Mouse (Mus musculus) heart, postnatal 0 days (tissue): ENCODE measurements around the gene Fut8. TPM values are rescaled to one million over a fixed set of nuclear protein-coding genes. Genes with fewer than 3 reads are reported as not detected.
A peak's percentile ranks its signal among the peaks of the same experiment; 100 is the strongest.

Experiments
- ATAC-seq: fragments of 200-750 bp; cut with Nextera tagmentation; 2 replicates; pipeline ENCODE4 v1.8.0; 2017; ENCODE audit warnings: low read depth, moderate number of reproducible peaks, moderate library complexity; ENCODE audit not compliant: insufficient read depth
- DNase-seq: peaks from one replicate; pipeline ENCODE4 v3.0.0-alpha.2; 2016; ENCODE audit warnings: low spot score
- H3K27ac ChIP-seq: fragments of 300-500 bp; sonication (generic); 2 replicates; pipeline ENCODE4 v1.5.1; 2014; ENCODE audit warnings: low read depth, mild to moderate bottlenecking
- H3K27me3 ChIP-seq: fragments of 300-500 bp; sonication (generic); 2 replicates; pipeline ENCODE4 v1.6.1; 2014; ENCODE audit warnings: low read length, mixed read lengths; ENCODE audit not compliant: control insufficient read depth, insufficient read depth
- H3K36me3 ChIP-seq: fragments of 300-500 bp; sonication (generic); replicated peaks from 2 replicates; pipeline ENCODE4 v1.6.1; 2014; ENCODE audit warnings: low read length, mixed read lengths; ENCODE audit not compliant: control insufficient read depth, insufficient read depth
- H3K4me1 ChIP-seq: fragments of 300-500 bp; sonication (generic); 2 replicates; pipeline ENCODE4 v1.6.1; 2014; ENCODE audit warnings: antibody characterized with exemption; ENCODE audit not compliant: control insufficient read depth, insufficient read depth
- H3K4me2 ChIP-seq: fragments of 300-500 bp; sonication (generic); 2 replicates; pipeline ENCODE4 v1.6.1; 2014; ENCODE audit warnings: low read depth, mild to moderate bottlenecking, low read length, moderate library complexity
- H3K4me3 ChIP-seq: fragments of 300-500 bp; sonication (generic); 2 replicates; pipeline ENCODE4 v1.5.1; 2014; ENCODE audit warnings: low read depth, low read length
- H3K9ac ChIP-seq: fragments of 300-500 bp; sonication (generic); replicated peaks from 2 replicates; pipeline ENCODE4 v1.6.1; 2014; ENCODE audit warnings: low read depth, low read length, mixed read lengths
- H3K9me3 ChIP-seq: fragments of 300-500 bp; sonication (generic); replicated peaks from 2 replicates; pipeline ENCODE4 v1.6.1; 2016; ENCODE audit warnings: low read length; ENCODE audit not compliant: control insufficient read depth
- CTCF ChIP-seq: IDR thresholded peaks from 2 replicates; pipeline ENCODE4 v1.5.1; 2016; ENCODE audit warnings: antibody characterized with exemption, control low read depth, low read depth
- EP300 ChIP-seq: IDR thresholded peaks from 2 replicates; pipeline ENCODE4 v1.6.1; 2016; ENCODE audit warnings: antibody characterized with exemption, low read depth
- WGBS: fragments of 180-500 bp; shearing (Covaris S2); extraction: QIAGEN DNeasy Blood & Tissue Kit; methylation state at CpG from one replicate; pipeline ENCODE4 v1.1.7; 2014; 5-methylcytosine and 5-hydroxymethylcytosine counted together
- polyA plus RNA-seq: library from polyadenylated mRNA; unstranded; fragments of >200 nt; fragmentation: Nextera tagmentation; extraction: Ambion mirVana; gene quantifications from 2 replicates; pipeline ENCODE4 v1.2.1, GENCODE M21; 2015
- total RNA-seq: library from RNA; depleted of rRNA; stranded (reverse); fragments of >200 nt; gene quantifications from 2 replicates; pipeline ENCODE4 v1.2.3, GENCODE M21; 2014; ENCODE audit warnings: low replicate concordance

Fut8 gene
- total and polyA plus RNA-seq, 2 experiments from 2014 or later: 11.1 to 20.2 TPM

DNA sequence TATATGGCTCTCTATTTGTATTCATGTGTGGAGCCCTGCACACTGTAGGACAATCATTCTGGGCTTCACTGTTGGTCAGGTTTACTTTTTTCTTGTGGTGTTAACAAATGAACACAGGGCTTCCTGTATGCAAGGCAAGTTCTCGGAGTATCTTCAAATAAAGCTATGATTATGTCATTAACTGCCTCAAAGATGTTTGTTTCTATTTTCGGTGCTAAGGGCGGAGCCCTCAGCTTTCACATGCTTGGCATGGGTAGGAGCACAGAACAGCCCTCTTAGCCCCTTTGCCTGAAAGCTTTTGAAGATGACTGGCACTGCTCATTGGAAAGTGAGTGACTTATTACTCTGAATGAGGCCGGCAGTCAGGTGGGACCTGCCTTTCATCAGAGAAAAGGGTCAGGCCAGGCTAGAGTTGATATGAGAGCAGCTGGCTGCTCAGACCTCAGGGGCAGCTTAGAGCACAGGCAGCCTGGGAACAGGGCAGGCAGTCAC is 44.7 kb upstream of the Fut8 start:
- ATAC-seq: peak; percentile 84
- TF ChIP-seq CTCF (no peak), EP300 (no peak)
- H3K27me3 ChIP-seq: no peaks in the 10 kb centered on the region
- H3K4me1 ChIP-seq: peaks cover 4% of the 10 kb centered on the region; the same call in 1 of the 2 replicates
- no peak overlapping the region for H3K9ac ChIP-seq
- H3K4me3 ChIP-seq: no peak overlapping the region
- 33% methylated on average over 4 of the region's 4 CpGs for WGBS
- no peak overlapping the region for H3K27ac ChIP-seq
- no peaks in the 10 kb centered on the region for H3K36me3 ChIP-seq
- DNase-seq: peak; percentile 30
- no peak overlapping the region for H3K4me2 ChIP-seq
- no peaks in the 10 kb centered on the region for H3K9me3 ChIP-seq

DNA sequence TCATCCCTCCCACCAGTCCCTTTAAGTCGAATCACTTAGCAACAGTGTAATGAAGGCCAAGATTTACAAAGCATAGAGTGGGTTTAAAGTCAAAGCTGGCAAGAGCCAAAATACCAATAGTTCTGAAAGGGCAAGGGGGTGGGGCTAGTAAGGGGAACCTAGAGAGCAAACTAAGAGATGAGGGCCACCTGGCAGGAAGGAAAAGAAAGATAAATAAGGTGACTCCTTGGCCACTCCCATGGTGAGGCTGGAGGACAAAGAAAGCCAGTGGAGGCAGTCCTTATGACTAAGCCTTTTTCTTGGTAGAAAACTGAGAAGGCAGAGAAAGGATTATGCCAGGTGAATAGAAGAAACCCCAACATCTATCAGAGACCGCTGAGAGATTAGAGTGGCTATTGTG is 42.9 kb upstream of the Fut8 start:
- Histone ChIP-seq H3K4me2 (no peak overlapping the region), H3K4me3 (no peak overlapping the region), H3K27ac (no peak overlapping the region), H3K9me3 (no peaks in the 10 kb centered on the region), H3K4me1 (peaks cover 4% of the 10 kb centered on the region; the same call in 1 of the 2 replicates), H3K36me3 (no peaks in the 10 kb centered on the region), H3K27me3 (no peaks in the 10 kb centered on the region), H3K9ac (no peak overlapping the region)
- 78% methylated on average over 2 of the region's 2 CpGs for WGBS
- ATAC-seq (no peak), DNase-seq (no peak)
- TF ChIP-seq CTCF (no peak), EP300 (no peak)

DNA sequence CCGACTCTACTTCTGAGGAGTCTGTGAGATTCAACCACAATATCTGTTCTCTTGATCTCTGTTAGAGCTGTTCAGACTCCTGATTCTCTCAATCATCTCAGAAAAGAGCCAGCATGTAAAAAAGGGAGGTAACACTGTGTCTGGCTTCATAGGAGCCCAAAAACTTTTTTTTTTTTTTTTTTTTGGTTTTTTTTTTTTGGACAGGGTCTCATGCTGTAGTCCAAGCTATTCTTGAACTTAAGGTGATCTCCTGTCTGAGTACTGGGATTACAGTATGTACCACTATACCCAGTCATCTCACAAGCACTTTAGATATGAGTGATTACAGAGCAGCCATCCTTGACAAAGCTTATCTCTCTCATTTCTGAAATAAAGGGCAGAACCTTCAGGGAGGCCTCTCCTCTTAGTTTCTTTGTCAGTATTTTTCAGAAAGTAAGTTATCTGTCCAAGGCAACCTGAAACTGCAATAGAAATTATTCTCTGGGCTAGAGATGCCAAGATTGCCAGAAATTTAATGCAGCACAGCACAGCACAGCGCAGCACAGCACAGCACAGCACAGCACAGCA is 41.3 kb upstream of the Fut8 start:
- Histone ChIP-seq H3K9ac (no peak overlapping the region), H3K27me3 (no peaks in the 10 kb centered on the region), H3K36me3 (no peaks in the 10 kb centered on the region), H3K4me1 (peaks cover 4% of the 10 kb centered on the region; the same call in 1 of the 2 replicates), H3K4me3 (no peak overlapping the region), H3K9me3 (no peaks in the 10 kb centered on the region), H3K4me2 (no peak overlapping the region), H3K27ac (no peak overlapping the region)
- no peak for DNase-seq
- TF ChIP-seq EP300 (no peak), CTCF (no peak)
- 96% methylated on average over 2 of the region's 2 CpGs for WGBS
- ATAC-seq: no peak

DNA sequence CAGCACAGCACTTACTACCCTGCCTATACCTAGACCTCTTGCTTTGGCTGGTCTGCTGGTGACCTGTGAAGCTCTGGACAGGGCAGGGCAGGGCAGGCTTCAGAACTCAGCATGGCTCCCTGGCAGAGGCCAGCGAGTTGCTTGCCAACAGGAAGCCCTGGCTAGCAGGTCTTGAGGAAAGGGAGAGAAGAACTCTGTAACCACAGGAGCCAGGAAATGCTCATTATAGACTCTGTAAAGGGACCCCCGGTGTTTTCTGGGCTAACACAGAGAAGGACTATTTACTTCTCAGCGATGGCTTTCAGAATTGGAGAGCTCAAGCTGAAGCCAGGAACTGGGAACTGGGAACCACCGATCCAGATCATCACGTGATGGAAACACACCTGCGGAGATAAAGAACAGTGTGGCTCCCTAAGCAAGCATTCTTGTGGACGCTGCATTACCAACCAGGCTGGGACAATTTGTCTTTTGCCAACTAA is 40.8 kb upstream of the Fut8 start:
- TF ChIP-seq EP300: no peak
- TF ChIP-seq CTCF: no peak
- H3K27me3 ChIP-seq: no peaks in the 10 kb centered on the region
- peaks cover 4% of the 10 kb centered on the region; the same call in 1 of the 2 replicates for H3K4me1 ChIP-seq
- no peak overlapping the region for H3K4me2 ChIP-seq
- H3K36me3 ChIP-seq: no peaks in the 10 kb centered on the region
- 65% methylated on average over 7 of the region's 7 CpGs for WGBS
- H3K27ac ChIP-seq: no peak overlapping the region
- H3K9me3 ChIP-seq: no peaks in the 10 kb centered on the region
- ATAC-seq (no peak), DNase-seq (no peak)
- H3K4me3 ChIP-seq: no peak overlapping the region
- no peak overlapping the region for H3K9ac ChIP-seq

DNA sequence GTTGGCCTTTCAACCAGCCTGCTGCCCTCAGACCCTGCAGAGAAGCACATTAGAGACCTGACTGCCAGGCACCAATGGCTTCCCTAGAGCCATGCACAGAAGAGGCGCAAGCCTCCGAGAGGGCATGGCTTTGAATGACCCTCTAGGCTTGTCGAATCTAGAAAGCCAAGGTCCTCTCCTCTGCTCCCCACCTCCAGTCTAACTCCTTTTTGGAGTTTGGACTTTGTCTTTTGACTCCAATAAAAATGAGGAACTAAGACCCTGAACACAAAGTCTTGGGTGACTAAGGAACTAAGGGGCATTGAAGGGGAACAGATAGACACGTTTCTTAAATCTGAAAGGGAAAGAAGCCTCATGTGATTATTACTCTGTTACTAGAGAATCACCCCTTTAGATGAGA is 39.7 kb upstream of the Fut8 start:
- H3K9me3 ChIP-seq: no peaks in the 10 kb centered on the region
- no peaks in the 10 kb centered on the region for H3K36me3 ChIP-seq
- ATAC-seq: no peak
- H3K27me3 ChIP-seq: no peaks in the 10 kb centered on the region
- DNase-seq: no peak
- H3K4me3 ChIP-seq: no peak overlapping the region
- no peak overlapping the region for H3K4me2 ChIP-seq
- 82% methylated on average over 4 of the region's 4 CpGs for WGBS
- H3K9ac ChIP-seq: no peak overlapping the region
- H3K27ac ChIP-seq: no peak overlapping the region
- TF ChIP-seq CTCF: no peak
- TF ChIP-seq EP300: no peak
- H3K4me1 ChIP-seq: no peaks in the 10 kb centered on the region; the same call in 1 of the 2 replicates
